23 mouse cellular contexts compared by ENCODE assay signal in the genomic region with DNA sequence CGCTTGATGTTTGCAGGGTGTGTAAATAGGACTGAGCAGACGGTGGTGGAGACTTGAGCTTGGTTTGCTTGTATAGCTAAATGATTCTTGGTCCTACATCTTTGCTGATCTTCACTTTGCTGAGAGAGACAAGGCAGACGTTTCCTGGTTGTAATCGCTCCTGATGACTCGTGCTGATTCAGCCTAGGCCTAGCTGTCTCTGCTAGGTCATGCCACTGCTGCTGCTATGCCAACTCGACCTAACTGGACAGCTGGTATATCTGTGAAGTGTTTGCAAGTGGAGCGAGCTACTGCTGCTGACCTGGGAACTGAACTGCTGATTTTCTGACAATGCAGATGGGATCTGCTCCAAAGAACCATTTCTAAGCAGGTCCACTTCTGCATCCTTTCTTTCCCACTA. TPM values are rescaled to one million over a fixed set of nuclear protein-coding genes. Genes with fewer than 3 reads are reported as not detected.
DNase-seq lines count a peak whose midpoint lies in the region; TF ChIP-seq lines count a peak whose summit lies in the region.
"Had no signal": no experiment of that assay in that cellular context is flagged by ENCODE, and none has a peak within 500 bp of the region (broad histone marks: within the 10 kb centered on the region; RNA-seq: fewer than 3 reads in every experiment).

No protein-coding gene starts in this region.

- TF ChIP-seq POLR2A in MEL (IDR thresholded peaks at IDR 0.05; ENCODE audit: control insufficient read depth in 1 of 2, insufficient read depth in 1 of 2, low read depth in 1 of 2, low read length in 2 of 2, poor library complexity in 1 of 2), result no peak

- no peak for TF ChIP-seq RAD21 in MEL (IDR thresholded peaks at IDR 0.05; ENCODE audit: low read depth, low read length)

- H3K79me2 ChIP-seq in MEL (ENCODE audit: control insufficient read depth, insufficient read depth, low read length, poor library complexity) (no peaks in the 10 kb centered on the region), macrophage (ENCODE audit: inconsistent target) (no peaks in the 10 kb centered on the region)

- H3K4me3 ChIP-seq in MEL (ENCODE audit: control insufficient read depth in 1 of 2, insufficient read depth in 1 of 2, low read depth in 2 of 2, low read length in 2 of 2) (no peak overlapping the region), macrophage (ENCODE audit: inconsistent target) (no peak overlapping the region)
- H3K4me3 ChIP-seq: forebrain, embryonic 13.5 days; heart, embryonic 10.5 days; heart, embryonic 15.5 days; liver, embryonic 15.5 days; midbrain, embryonic 12.5 days; neural tube, embryonic 13.5 days had no signal

- no peak overlapping the region for H3K27ac ChIP-seq in MEL (ENCODE audit: control insufficient read depth, low read depth, low read length)
- H3K27ac ChIP-seq in macrophage, result peak overlapping the region; percentile 46
- H3K27ac ChIP-seq: forebrain, embryonic 13.5 days; heart, embryonic 10.5 days; heart, embryonic 15.5 days; liver, embryonic 15.5 days; midbrain, embryonic 12.5 days; neural tube, embryonic 13.5 days had no signal

- DNase-seq in adrenal gland, adult (ENCODE audit: inconsistent age in 2 of 2, low spot score in 1 of 2), result peak; percentile 52 to 74
- DNase-seq in adrenal gland, postnatal 4 days (ENCODE audit: low spot score in 2 of 2), result no peak
- DNase-seq in MEL (ENCODE audit: low read depth, low spot score) (peak; percentile 34), adipocyte (ENCODE audit: low spot score) (peak; percentile 24)
- DNase-seq in frontal cortex, postnatal 14 days (ENCODE audit: low spot score in 2 of 2), result no peak
- no peak for DNase-seq in gastrocnemius, postnatal 36 days
- DNase-seq: cerebellum, adult 11 months; cerebellum, adult 9-10 months; cerebellum, postnatal 36 days; gastrocnemius, postnatal 14 days; heart, adult 11 months; kidney, adult 8-10 months; kidney, postnatal 10 days; liver; lung, embryonic 14.5 days; lung, postnatal 14 days had no signal

- peaks cover 0 to 9% of the 10 kb centered on the region in 2 experiments; a peak in 2 of 4 replicates for H3K36me3 ChIP-seq in MEL (ENCODE audit: control insufficient read depth in 1 of 2, insufficient read depth in 2 of 2, low read length in 2 of 2)
- no peaks in the 10 kb centered on the region for H3K36me3 ChIP-seq in macrophage (ENCODE audit: inconsistent target)
- H3K36me3 ChIP-seq: heart, embryonic 10.5 days; heart, embryonic 15.5 days; liver, embryonic 15.5 days; midbrain, embryonic 12.5 days; neural tube, embryonic 13.5 days had no signal

- peaks cover 0 to 8% of the 10 kb centered on the region in 2 experiments; a peak in 2 of 4 replicates for H3K4me1 ChIP-seq in MEL (ENCODE audit: control insufficient read depth in 1 of 2, insufficient read depth in 2 of 2, low read length in 2 of 2)
- H3K4me1 ChIP-seq: forebrain, embryonic 13.5 days; heart, embryonic 15.5 days; liver, embryonic 15.5 days; midbrain, embryonic 12.5 days; neural tube, embryonic 13.5 days had no signal

- intact Hi-C loops in gastrocnemius, postnatal 36 days (cut with DNase I), result no loop called here

- H3K9ac ChIP-seq in MEL (ENCODE audit: control insufficient read depth, low read depth, low read length, poor library complexity, severe bottlenecking), result no peak overlapping the region
- H3K9ac ChIP-seq: forebrain, embryonic 13.5 days; heart, embryonic 15.5 days; liver, embryonic 15.5 days; lung, embryonic 14.5 days; midbrain, embryonic 12.5 days; neural tube, embryonic 13.5 days had no signal

- no peaks in the 10 kb centered on the region for H3K9me3 ChIP-seq in MEL (replicated peaks; ENCODE audit: insufficient read depth, low read length)
- H3K9me3 ChIP-seq: forebrain, embryonic 13.5 days; heart, embryonic 10.5 days; heart, embryonic 15.5 days; liver, embryonic 15.5 days; midbrain, embryonic 12.5 days; neural tube, embryonic 13.5 days had no signal

- no peaks in the 10 kb centered on the region for H3K27me3 ChIP-seq in MEL (ENCODE audit: control insufficient read depth in 1 of 2, insufficient read depth in 2 of 2, low read length in 2 of 2)
- H3K27me3 ChIP-seq: forebrain, embryonic 13.5 days; heart, embryonic 15.5 days; liver, embryonic 15.5 days; midbrain, embryonic 12.5 days; neural tube, embryonic 13.5 days had no signal

- no peak for TF ChIP-seq CTCF in MEL (IDR thresholded peaks at IDR 0.05 in 2 of 3, conservative IDR thresholded peaks at IDR 0.05 in 1 of 3; ENCODE audit: control insufficient read depth in 1 of 3, insufficient read depth in 1 of 3, low read depth in 2 of 3, low read length in 3 of 3, poor library complexity in 1 of 3, severe bottlenecking in 1 of 3)

- 49% methylated on average over 7 of the region's 7 CpGs for WGBS in macrophage (ENCODE audit: missing documents)

- TF ChIP-seq EP300 in MEL (IDR thresholded peaks at IDR 0.05; ENCODE audit: low read depth in 1 of 2, low read length in 2 of 2), result no peak

TF ChIP-seq in MEL, 35 proteins besides CTCF, POLR2A, EP300 and RAD21:
- TF ChIP-seq POLR2AphosphoS5 (IDR thresholded peaks at IDR 0.05; ENCODE audit: borderline replicate concordance, low read depth, low read length) (no peak), CHD1 (IDR thresholded peaks at IDR 0.05; ENCODE audit: low read depth, low read length) (no peak), TCF12 (IDR thresholded peaks at IDR 0.05; ENCODE audit: low read depth, low read length) (no peak), SIN3A (IDR thresholded peaks at IDR 0.05; ENCODE audit: low read length) (no peak)

RNA-seq across cellular contexts. Expression of gene Mdh1, which starts 9.3 kb away (rescaled TPM):
- total RNA-seq in adrenal gland, postnatal 4 days (2021), result 100 to 1,000 TPM; 431 to 447 TPM
- total RNA-seq in MEL (2012; rRNA removed), result 175 and 208 TPM in 2 replicates
- polyA plus RNA-seq in MEL (2012; ENCODE audit: insufficient read depth in 1 of 2, insufficient read length in 2 of 2, low read depth in 1 of 2, low replicate concordance in 2 of 2, missing spikeins in 1 of 2), result 100 to 1,000 TPM; 174 to 329 TPM
- total RNA-seq in macrophage (2018; cell fraction: chromatin; rRNA removed), result 10 to 100 TPM in 11 of 26 experiments, 1 to 10 TPM in 15; 1.4 to 39.5 (median 8.5) TPM
- total RNA-seq in macrophage (2018; cell fraction: cytosol; rRNA removed), result 100 to 1,000 TPM in 18 of 26 experiments, 10 to 100 TPM in 8; 79.7 to 125 (median 105) TPM
- 10 to 100 TPM; 12.0 to 57.7 (median 27.3) TPM for total RNA-seq in macrophage (2018; cell fraction: nucleus; rRNA removed)
- polyA plus RNA-seq in macrophage (2018), result 104 to 116 TPM (median 114 TPM) in 3 replicates
- 100 to 1,000 TPM; 559 to 653 TPM for total RNA-seq in gastrocnemius, postnatal 36 days (2021)

RNA-seq across cellular contexts. Expression of gene Wdpcp, which starts 9.4 kb away (rescaled TPM):
- 10 to 100 TPM; 11.9 to 12.0 TPM for total RNA-seq in adrenal gland, postnatal 4 days (2021)
- 0.81 and 1.3 TPM in 2 replicates for total RNA-seq in MEL (2012; rRNA removed)
- polyA plus RNA-seq in MEL (2012; ENCODE audit: insufficient read depth in 1 of 2, insufficient read length in 2 of 2, low read depth in 1 of 2, low replicate concordance in 2 of 2, missing spikeins in 1 of 2) (1 to 10 TPM in 1 of 2 experiments, not detected in 1; 1.3 TPM), macrophage (2018) (4.1 to 5.7 TPM (median 4.8 TPM) in 3 replicates)
- 10 to 100 TPM in 25 of 26 experiments, 1 to 10 TPM in 1; 9.1 to 73.7 (median 56.5) TPM for total RNA-seq in macrophage (2018; cell fraction: chromatin; rRNA removed)
- total RNA-seq in macrophage (2018; cell fraction: cytosol; rRNA removed), result 1 to 10 TPM; 3.7 to 7.5 (median 5.6) TPM
- total RNA-seq in macrophage (2018; cell fraction: nucleus; rRNA removed), result 10 to 100 TPM in 23 of 26 experiments, 1 to 10 TPM in 3; 6.4 to 44.7 (median 19.0) TPM
- 1 to 10 TPM; 1.3 to 3.5 TPM for total RNA-seq in gastrocnemius, postnatal 36 days (2021)

Comparison
In these comparisons a context has a peak if more than half of its experiments do, and no peak if none do; other contexts are left out.
1. DNase-seq: peak in adrenal gland, adult (2 of 2), MEL (single experiment) and adipocyte (single experiment); none in adrenal gland, postnatal 4 days (0 of 2), frontal cortex, postnatal 14 days (0 of 2) and gastrocnemius, postnatal 36 days (0 of 2).